Mouse (Mus musculus) neural tube, embryonic 15.5 days (tissue): ENCODE results near the gene Mblac2. TPM values are rescaled to one million over a fixed set of nuclear protein-coding genes. Genes with fewer than 3 reads are reported as not detected.

Experiments
- ATAC-seq: fragments of 200-750 bp; cut with Nextera tagmentation; 2 replicates; pipeline ENCODE4 v1.8.0; 2017; ENCODE audit warnings: mild to moderate bottlenecking, moderate TSS enrichment, moderate library complexity; ENCODE audit not compliant: low FRiP score
- H3K27ac ChIP-seq: fragments of 300-500 bp; sonication (generic); replicated peaks from 2 replicates; pipeline ENCODE4 v1.5.1; 2015; ENCODE audit warnings: mild to moderate bottlenecking, inconsistent platforms
- H3K27me3 ChIP-seq: fragments of 300-500 bp; sonication (generic); replicated peaks from 2 replicates; pipeline ENCODE4 v1.6.1; 2015; ENCODE audit warnings: inconsistent platforms
- H3K36me3 ChIP-seq: fragments of 300-500 bp; sonication (generic); 2 replicates; pipeline ENCODE4 v1.6.1; 2015; ENCODE audit warnings: inconsistent platforms
- H3K4me1 ChIP-seq: fragments of 300-500 bp; sonication (generic); 2 replicates; pipeline ENCODE4 v1.6.1; 2015; ENCODE audit warnings: inconsistent platforms
- H3K4me2 ChIP-seq: fragments of 300-500 bp; sonication (generic); 2 replicates; pipeline ENCODE4 v1.6.1; 2015; ENCODE audit warnings: inconsistent platforms, mild to moderate bottlenecking, moderate library complexity
- H3K4me3 ChIP-seq: fragments of 300-500 bp; sonication (generic); replicated peaks from 2 replicates; pipeline ENCODE4 v1.5.1; 2015; ENCODE audit warnings: mild to moderate bottlenecking, inconsistent platforms
- H3K9ac ChIP-seq: fragments of 300-500 bp; sonication (generic); replicated peaks from 2 replicates; pipeline ENCODE4 v1.6.1; 2015; ENCODE audit warnings: mild to moderate bottlenecking, inconsistent platforms
- H3K9me3 ChIP-seq: fragments of 300-500 bp; sonication (generic); replicated peaks from 2 replicates; pipeline ENCODE4 v1.6.1; 2016; ENCODE audit warnings: inconsistent platforms
- WGBS: fragments of 180-500 bp; shearing (Covaris S2); methylation state at CpG from one replicate; pipeline ENCODE4 v1.1.7; 2015; ENCODE audit warnings: mixed read lengths; 5-methylcytosine and 5-hydroxymethylcytosine counted together
- polyA plus RNA-seq: library from polyadenylated mRNA; unstranded; fragments of >200 nt; fragmentation: Nextera tagmentation; extraction: Ambion mirVana; gene quantifications from 2 replicates; pipeline ENCODE4 v1.2.1, GENCODE M21; 2015

The Mblac2 gene
- polyA plus RNA-seq, 1 experiment from 2014 or later, result 65.6 TPM

DNA sequence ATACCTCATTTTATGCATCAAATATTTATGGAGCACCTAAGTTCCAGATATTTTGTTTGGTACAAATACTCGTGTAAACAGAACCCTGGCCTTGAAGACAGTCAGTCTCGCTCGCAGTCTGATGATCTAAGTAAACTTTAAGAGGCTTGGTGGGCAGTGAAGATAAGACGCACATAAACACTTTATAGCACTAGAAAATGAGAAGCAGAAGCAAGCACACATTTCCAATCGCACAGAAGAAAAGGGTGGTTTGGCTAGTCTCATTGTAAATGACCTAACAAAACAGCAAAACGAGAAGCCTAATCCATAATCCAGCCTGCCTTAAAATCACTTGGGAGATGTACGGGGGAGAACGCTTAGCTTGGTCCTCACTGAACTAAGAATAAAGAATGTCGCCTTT is 71.3 kb downstream of the Mblac2 start:
- H3K36me3 ChIP-seq, result 0 out of 2 replicates have a peak, but pooled peaks cover 3% of the 10 kb centered on the region
- 0 out of 2 replicates have a peak, but pooled peaks have one; percentile 0 for ATAC-seq
- H3K9ac ChIP-seq, result peak overlapping the region; percentile 84
- H3K27me3 ChIP-seq, result no peaks in the 10 kb centered on the region
- peak overlapping the region; percentile 70 for H3K4me2 ChIP-seq
- H3K9me3 ChIP-seq, result no peaks in the 10 kb centered on the region
- whole genome bisulfite sequencing, result 39% methylated on average over 9 of the region's 9 CpGs
- peaks cover 15% of the 10 kb centered on the region for H3K4me1 ChIP-seq
- H3K4me3 ChIP-seq, result peak overlapping the region; percentile 63
- peak overlapping the region; percentile 99 for H3K27ac ChIP-seq

DNA sequence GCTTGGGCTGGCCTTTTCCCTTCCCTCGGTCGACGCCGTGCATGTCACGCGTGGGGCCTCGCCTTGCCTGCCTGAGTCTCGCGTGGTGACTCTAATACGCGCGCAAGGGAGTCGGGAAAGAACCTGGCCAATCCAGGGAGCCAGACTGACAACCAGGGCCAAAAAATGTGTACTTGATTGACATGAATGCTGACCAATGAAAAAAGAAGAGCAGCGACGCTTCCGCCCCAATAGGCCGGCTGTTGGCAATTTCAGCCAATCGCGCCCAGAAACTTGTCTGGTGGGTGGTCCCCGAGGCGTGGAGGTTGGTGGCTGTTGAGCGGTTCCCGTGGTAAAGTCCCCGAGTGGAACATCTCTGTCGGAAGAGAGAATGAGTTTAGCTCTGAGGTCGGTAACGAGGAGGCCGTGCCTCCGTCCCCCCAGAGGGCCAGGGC is 71.8 kb downstream of the Mblac2 start, which contains the start of gene Cetn3:
Gene Cetn3, plus strand, starts transcription at position 107 of the 434 bp plus-strand sequence.
- Histone ChIP-seq H3K4me3 (peak within 1 kb of the TSS; percentile 63), H3K9ac (peak within 1 kb of the TSS; percentile 84), H3K27me3 (no peaks in the 10 kb centered on the region), H3K4me1 (peaks cover 15% of the 10 kb centered on the region), H3K36me3 (0 out of 2 replicates have a peak, but pooled peaks cover 6% of the 10 kb centered on the region), H3K27ac (peak within 1 kb of the TSS; percentile 99), H3K4me2 (peak within 1 kb of the TSS; percentile 70), H3K9me3 (no peaks in the 10 kb centered on the region)
- under 1% methylated on average over 29 of the region's 29 CpGs for WGBS
- ATAC-seq, result peak; percentile 95

DNA sequence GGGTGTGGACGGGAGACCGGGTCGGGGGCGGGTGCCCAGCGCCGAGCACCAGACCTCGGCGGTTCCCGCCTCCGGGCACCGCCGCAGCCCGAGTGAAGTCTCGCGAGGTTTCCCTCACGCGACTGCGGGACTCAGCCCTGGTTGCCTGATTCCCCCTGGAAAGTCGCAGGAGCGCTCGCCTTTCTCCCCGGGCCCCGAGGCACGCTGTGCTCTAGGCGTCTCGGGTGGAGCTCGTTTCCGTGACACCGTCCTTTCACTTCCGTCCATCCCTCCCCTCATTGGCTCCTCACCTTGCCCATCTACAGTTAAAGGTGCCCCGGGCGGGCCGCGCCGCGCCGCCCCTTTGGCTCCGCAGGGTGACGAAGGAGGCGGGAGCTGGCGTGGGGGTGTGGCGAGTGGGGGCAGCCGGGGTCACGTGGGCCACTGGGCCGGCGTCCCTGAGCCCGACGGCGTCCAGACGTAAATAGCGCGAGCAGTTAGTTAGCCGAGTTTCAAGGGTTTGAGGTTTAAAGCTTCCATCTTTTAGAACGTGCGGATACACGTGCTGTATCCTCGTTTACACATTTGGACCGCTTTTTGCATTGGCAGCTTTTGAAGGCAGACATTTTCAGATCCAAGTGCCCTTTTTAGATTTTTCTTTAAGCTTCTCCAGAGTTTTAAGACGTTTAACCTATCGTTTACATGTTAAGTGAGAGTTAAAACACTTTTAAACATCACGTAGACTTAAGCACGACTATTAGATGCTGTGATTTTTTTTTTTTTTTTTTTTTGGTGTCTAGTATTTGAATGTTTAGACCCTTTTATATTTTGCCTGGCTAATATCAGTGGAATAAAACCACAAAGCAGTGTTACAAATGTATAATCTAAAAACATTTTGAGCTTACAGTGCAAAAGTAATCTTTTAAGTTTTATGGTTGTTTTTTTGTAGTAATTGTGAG is 72.5 kb downstream of the Mblac2 start:
- Histone ChIP-seq H3K27me3 (no peaks in the 10 kb centered on the region), H3K36me3 (0 out of 2 replicates have a peak, but pooled peaks cover 9% of the 10 kb centered on the region), H3K4me2 (peak overlapping the region; percentile 70), H3K9ac (peak overlapping the region; percentile 84), H3K4me1 (peaks cover 15% of the 10 kb centered on the region), H3K9me3 (no peaks in the 10 kb centered on the region), H3K27ac (peak overlapping the region; percentile 99), H3K4me3 (peak overlapping the region; percentile 63)
- peak; percentile 97 for ATAC-seq
- WGBS, result under 1% methylated on average over 60 of the region's 62 CpGs

DNA sequence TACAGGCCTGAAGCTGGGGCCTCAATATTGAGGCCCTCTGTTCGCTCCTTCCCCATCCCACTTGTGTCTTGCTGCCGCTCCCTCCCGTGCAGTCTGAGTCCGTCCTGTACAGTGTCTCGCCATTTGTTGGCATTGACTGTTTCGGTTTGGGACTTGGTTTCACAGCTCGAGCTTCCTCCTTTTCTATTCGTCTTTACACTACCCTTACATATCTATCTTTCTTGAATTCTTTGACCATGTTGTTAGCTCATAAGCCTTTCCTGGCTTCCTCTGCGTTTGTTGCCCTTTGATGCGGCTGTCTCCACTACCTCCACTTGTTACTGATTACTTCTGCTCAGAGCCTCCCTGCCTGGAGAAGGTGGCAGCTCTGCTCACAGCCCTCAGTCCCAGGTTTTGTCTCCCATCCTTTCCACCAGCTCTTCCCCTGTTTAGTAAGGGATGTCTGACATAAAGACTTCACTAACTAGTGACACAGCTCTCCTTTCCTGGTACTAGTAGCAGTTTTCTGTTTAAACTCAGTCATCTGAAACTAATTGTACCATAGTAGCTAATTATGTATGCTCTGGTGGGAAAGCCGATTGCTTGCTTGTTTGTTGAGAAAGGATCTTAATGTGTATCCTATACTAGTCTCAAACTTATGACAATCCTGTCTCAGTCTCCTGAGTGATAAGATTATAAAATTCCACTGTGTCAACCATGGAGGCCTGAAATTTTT is 74.8 kb downstream of the Mblac2 start:
- peaks cover 13% of the 10 kb centered on the region; the same call in 1 of the 2 replicates for H3K36me3 ChIP-seq
- no peak overlapping the region for H3K4me3 ChIP-seq
- WGBS, result 66% methylated on average over 11 of the region's 11 CpGs
- no peaks in the 10 kb centered on the region for H3K27me3 ChIP-seq
- H3K9ac ChIP-seq, result peak overlapping the region; percentile 20; the same call in 1 of the 2 replicates
- peak overlapping the region; percentile 19; the same call in 1 of the 2 replicates for H3K4me2 ChIP-seq
- peaks cover 15% of the 10 kb centered on the region for H3K4me1 ChIP-seq
- no peaks in the 10 kb centered on the region for H3K9me3 ChIP-seq
- H3K27ac ChIP-seq, result no peak overlapping the region
- no peak for ATAC-seq

DNA sequence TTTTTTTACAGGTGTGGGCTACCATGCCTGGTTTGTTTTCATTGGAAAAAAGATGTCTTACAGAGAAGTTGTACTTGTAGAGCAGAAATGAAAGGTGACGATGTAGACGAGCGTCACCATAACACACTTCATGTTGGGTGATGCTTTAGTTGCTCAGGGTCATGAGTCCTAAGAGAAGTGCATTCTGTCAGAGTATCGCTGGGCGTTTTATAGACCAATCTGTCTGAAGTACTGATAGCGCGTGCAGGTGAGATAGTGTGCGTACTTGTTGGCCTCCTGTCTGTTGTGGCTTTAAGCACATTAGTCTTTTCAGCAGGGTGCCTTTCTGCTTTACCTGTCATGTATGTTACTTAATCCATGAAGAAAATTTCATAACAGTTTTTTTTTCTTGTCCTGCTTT is 79.0 kb downstream of the Mblac2 start:
- Histone ChIP-seq H3K36me3 (peaks cover 17% of the 10 kb centered on the region; the same call in 1 of the 2 replicates), H3K4me3 (no peak overlapping the region), H3K4me2 (no peak overlapping the region), H3K4me1 (peaks cover 7% of the 10 kb centered on the region), H3K27ac (no peak overlapping the region), H3K27me3 (no peaks in the 10 kb centered on the region), H3K9ac (no peak overlapping the region), H3K9me3 (no peaks in the 10 kb centered on the region)
- WGBS, result 96% methylated on average over 8 of the region's 8 CpGs
- no peak for ATAC-seq

DNA sequence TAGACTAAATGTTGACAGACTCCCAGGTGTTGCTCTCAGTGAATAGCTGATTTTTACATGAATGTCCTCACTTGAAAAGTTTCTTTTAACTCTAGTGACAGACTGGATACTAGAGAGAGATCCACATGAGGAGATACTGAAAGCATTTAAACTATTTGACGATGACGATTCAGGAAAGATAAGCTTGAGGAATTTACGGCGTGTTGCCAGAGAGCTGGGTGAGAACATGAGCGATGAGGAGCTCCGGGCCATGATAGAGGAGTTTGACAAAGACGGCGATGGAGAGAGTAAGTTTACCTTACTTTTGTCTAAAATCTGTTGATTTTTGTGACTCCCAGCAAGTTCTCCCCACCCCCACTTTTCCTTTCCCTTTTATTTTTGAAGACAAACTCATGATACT is 80.7 kb downstream of the Mblac2 start:
- no peak overlapping the region for H3K9ac ChIP-seq
- ATAC-seq, result no peak
- H3K4me2 ChIP-seq, result no peak overlapping the region
- WGBS, result 88% methylated on average over 8 of the region's 8 CpGs
- H3K4me1 ChIP-seq, result no peaks in the 10 kb centered on the region
- no peak overlapping the region for H3K4me3 ChIP-seq
- no peak overlapping the region for H3K27ac ChIP-seq
- no peaks in the 10 kb centered on the region for H3K27me3 ChIP-seq
- no peaks in the 10 kb centered on the region for H3K9me3 ChIP-seq
- peaks cover 17% of the 10 kb centered on the region; the same call in 1 of the 2 replicates for H3K36me3 ChIP-seq

DNA sequence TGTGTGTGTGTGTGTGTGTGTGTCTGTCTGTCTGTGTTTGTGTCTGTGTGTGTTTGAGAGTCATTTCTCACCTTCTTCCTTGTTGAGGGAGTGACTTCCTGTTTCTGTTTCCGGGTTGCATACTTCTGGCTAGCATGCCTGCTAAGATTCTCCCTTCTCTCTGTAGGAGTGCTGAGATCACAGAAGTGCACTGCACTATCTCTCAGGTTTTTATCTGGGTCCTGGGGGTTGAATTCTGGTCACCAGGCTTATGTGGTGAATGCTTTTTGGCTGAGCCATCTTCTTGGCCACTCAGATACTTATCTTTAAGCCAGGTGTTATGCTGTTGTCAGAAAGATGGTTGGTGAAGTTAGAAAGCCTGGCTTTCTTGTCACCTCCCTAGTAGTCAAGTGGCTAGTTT is 82.7 kb downstream of the Mblac2 start:
- Histone ChIP-seq H3K27me3 (no peaks in the 10 kb centered on the region), H3K4me2 (no peak overlapping the region), H3K4me1 (no peaks in the 10 kb centered on the region), H3K4me3 (no peak overlapping the region), H3K36me3 (peaks cover 8% of the 10 kb centered on the region; the same call in 1 of the 2 replicates), H3K9ac (no peak overlapping the region), H3K9me3 (no peaks in the 10 kb centered on the region), H3K27ac (no peak overlapping the region)
- 82% methylated on average over 1 of the region's 1 CpGs for WGBS
- no peak for ATAC-seq

DNA sequence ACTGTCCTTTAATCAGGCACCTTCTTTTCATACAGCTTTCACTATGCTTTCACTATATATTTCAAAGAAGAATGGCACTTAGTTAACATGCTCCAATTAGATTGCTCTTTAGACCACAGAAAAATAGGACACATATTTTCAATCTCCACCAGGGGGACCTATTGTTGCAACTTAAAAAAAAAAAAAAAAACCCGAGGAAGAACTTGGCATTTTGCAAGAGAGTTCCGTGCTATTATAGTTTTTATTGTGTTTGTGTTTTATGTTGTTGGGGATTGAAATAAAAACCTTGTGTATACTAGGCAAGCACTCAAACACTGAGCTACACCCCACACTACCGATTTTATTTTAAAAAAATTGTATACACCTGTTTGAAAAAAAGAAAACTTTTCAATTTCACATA is 90.0 kb downstream of the Mblac2 start:
- H3K27ac ChIP-seq, result no peak overlapping the region
- no peak overlapping the region for H3K4me2 ChIP-seq
- H3K4me3 ChIP-seq, result no peak overlapping the region

More for the DNA sequence above, 90.0 kb downstream of the Mblac2 start:
- Histone ChIP-seq H3K9ac (no peak overlapping the region), H3K36me3 (no peaks in the 10 kb centered on the region), H3K9me3 (no peaks in the 10 kb centered on the region), H3K27me3 (no peaks in the 10 kb centered on the region), H3K4me1 (no peaks in the 10 kb centered on the region)
- ATAC-seq, result no peak; the same call in 1 of the 2 replicates
- 36% methylated on average over 3 of the region's 3 CpGs for WGBS

Other genes starting within 250 kb of the Mblac2 start
- 7.3 and 9.8 TPM in 2 replicates for gene Adgrv1, start 78.2 kb upstream of the Mblac2 start, polyA plus RNA-seq
- gene Lysmd3, start 53.7 kb upstream of the Mblac2 start, polyA plus RNA-seq, result 17.6 and 18.5 TPM in 2 replicates
- gene Polr3g, start 328 bp upstream of the Mblac2 start, polyA plus RNA-seq, result 8.2 and 8.9 TPM in 2 replicates
- 212 and 218 TPM in 2 replicates for gene Cetn3, start 71.7 kb downstream of the Mblac2 start, polyA plus RNA-seq